Mouse (Mus musculus): ENCODE measurements around the gene Pax5.

DNA sequence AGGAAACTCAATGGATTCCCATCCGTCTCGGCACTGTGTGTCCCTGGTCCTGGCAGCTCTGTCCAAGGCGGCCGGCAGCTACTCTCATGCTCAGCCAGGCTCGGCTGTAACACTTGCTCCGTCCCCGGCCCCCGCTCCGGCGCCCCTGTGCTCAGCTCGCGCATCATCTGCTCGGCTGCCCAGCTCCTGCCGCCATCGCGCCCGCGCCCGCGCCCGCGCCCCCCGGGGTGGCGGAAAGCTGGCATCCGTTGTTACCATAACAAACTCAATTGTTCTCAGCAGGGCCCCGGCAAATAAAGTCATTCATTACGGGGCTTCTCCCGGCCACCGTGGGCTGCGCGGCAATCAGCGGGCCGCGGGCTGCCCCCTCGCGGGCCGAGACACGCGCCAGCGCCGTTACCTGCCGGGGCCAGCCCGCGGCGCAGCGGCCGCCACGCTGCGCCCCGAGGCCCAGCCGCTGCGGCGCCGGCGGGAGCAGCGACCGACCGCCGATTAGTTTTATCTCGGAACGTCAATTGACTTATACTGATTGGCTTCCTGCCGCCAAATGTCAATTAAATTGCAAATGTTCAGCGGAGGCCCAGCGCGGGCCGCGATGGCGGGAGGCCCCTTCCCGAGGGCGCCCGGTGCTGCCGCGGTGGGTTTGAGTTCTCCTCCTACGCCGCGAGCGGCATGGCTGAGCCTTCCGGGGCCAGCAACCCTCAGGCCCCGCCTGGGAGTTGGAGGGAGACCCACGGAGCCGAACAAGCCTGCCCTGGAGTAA, 46.1 kb downstream of the Pax5 start:
- no peak for TF ChIP-seq CTCF (IDR thresholded peaks at IDR 0.05; ENCODE audit: low read depth)
- TF ChIP-seq EP300 (IDR thresholded peaks at IDR 0.05; ENCODE audit: low read depth), result no peak

Data from liver, postnatal 0 days (tissue).